Mouse (Mus musculus) erythroblast, embryonic 14.5 days (primary cell): ENCODE measurements around the gene Slc2a4.

ENCODE experiments used
- GATA1 ChIP-seq: IDR thresholded peaks from 2 replicates; pipeline ENCODE4 v1.6.1; 2012; ENCODE audit warnings: low read length, inconsistent platforms, mixed read lengths
- TAL1 ChIP-seq: IDR thresholded peaks from 3 replicates; pipeline ENCODE4 v1.6.1; 2012; ENCODE audit warnings: low read length, inconsistent platforms, mixed read lengths

- TF ChIP-seq GATA1 (no peak), TAL1 (no peak)
Observed at GRCm38 (mm10) chr11:69921114-69922011, 26.6 kb downstream of the Slc2a4 start, which contains the start of gene Eif5a.
